ENCODE assay signal across 8 mouse cellular contexts in the genomic region with DNA sequence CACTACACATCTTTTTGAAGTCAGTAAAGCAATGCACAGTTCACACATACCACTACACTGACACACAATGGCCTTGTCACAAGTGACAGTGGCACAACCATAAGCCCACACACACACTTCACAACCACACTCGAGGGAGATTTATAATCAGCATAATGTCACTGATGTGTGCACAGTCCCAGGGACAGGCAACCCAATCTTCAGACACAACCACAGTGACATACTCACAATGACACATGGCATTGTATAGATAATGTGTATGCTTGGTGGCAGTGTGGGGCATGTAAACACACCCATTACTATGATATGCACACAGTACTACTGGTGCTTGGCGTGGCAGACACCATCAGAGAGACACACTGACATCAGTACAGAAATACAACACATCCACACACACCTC. TPM values are rescaled to one million over a fixed set of nuclear protein-coding genes. Genes with fewer than 3 reads are reported as not detected.
DNase-seq lines count a peak whose midpoint lies in the region; ATAC-seq and TF ChIP-seq lines count a peak whose summit lies in the region.

No protein-coding gene starts in this region.

- no peak overlapping the region for H3K9ac ChIP-seq in hindbrain, embryonic 14.5 days
- no peak overlapping the region for H3K9ac ChIP-seq in midbrain, embryonic 16.5 days (ENCODE audit: low read depth, low read length)

- H3K4me2 ChIP-seq in hindbrain, embryonic 14.5 days (replicated peaks): peak overlapping the region; percentile 91
- peak overlapping the region; percentile 94 for H3K4me2 ChIP-seq in midbrain, embryonic 16.5 days (ENCODE audit: low read length)

- WGBS in hindbrain, embryonic 14.5 days: 51% methylated on average over 2 of the region's 2 CpGs
- WGBS in midbrain, embryonic 16.5 days: 41% methylated on average over 2 of the region's 2 CpGs

- H3K27ac ChIP-seq in layer of hippocampus, adult 2 months: peak overlapping the region; percentile 94
- peak overlapping the region; percentile 91 for H3K27ac ChIP-seq in cortical plate, adult 2 months (ENCODE audit: insufficient read depth, low read length)
- peak overlapping the region; percentile 47; the same call in 1 of the 2 replicates for H3K27ac ChIP-seq in hindbrain, embryonic 14.5 days
- H3K27ac ChIP-seq in midbrain, embryonic 16.5 days (ENCODE audit: low read length): no peak overlapping the region; the same call in 1 of the 2 replicates

- TF ChIP-seq POLR2A in cortical plate, adult 2 months (IDR thresholded peaks at IDR 0.05; ENCODE audit: extremely low read depth, insufficient read depth, low read length): no peak

- peaks cover 7% of the 10 kb centered on the region for H3K4me1 ChIP-seq in cortical plate, adult 2 months (ENCODE audit: control insufficient read depth, insufficient read depth, low read length)
- H3K4me1 ChIP-seq in hindbrain, embryonic 14.5 days (replicated peaks; ENCODE audit: control insufficient read depth, insufficient read depth, low read length): peaks cover 22% of the 10 kb centered on the region
- peaks cover 38% of the 10 kb centered on the region for H3K4me1 ChIP-seq in midbrain, embryonic 16.5 days (ENCODE audit: control insufficient read depth, insufficient read depth, low read length)

- H3K36me3 ChIP-seq in hindbrain, embryonic 14.5 days (replicated peaks; ENCODE audit: control insufficient read depth, insufficient read depth): no peaks in the 10 kb centered on the region
- H3K36me3 ChIP-seq in midbrain, embryonic 16.5 days (ENCODE audit: control insufficient read depth, insufficient read depth, low read length): no peaks in the 10 kb centered on the region

- no peak for ATAC-seq in hindbrain, embryonic 14.5 days (ENCODE audit: low FRiP score)
- ATAC-seq in midbrain, embryonic 16.5 days: no peak

- no peaks in the 10 kb centered on the region for H3K27me3 ChIP-seq in hindbrain, embryonic 14.5 days (ENCODE audit: control insufficient read depth, insufficient read depth, low read length)
- no peaks in the 10 kb centered on the region for H3K27me3 ChIP-seq in midbrain, embryonic 16.5 days (ENCODE audit: control insufficient read depth, insufficient read depth, low read depth, low read length)

- no peak for DNase-seq in layer of hippocampus, adult 2 months (ENCODE audit: low spot score in 2 of 2)
- no peak for DNase-seq in layer of hippocampus, postnatal 25 days (ENCODE audit: extremely low spot score in 1 of 2, low spot score in 1 of 2)
- DNase-seq in hindbrain, embryonic 14.5 days (ENCODE audit: low spot score): no peak
- no peak for DNase-seq in layer of hippocampus, postnatal 36 days
- DNase-seq in spleen, adult 18-20 months: no peak
- DNase-seq in testis, postnatal 14 days (ENCODE audit: low spot score): no peak

- TF ChIP-seq CTCF in layer of hippocampus, adult 2 months (conservative IDR thresholded peaks at IDR 0.05): no peak
- TF ChIP-seq CTCF in cortical plate, adult 2 months (IDR thresholded peaks at IDR 0.05; ENCODE audit: extremely low read depth, insufficient read depth, low read length): no peak

- no peaks in the 10 kb centered on the region for H3K9me3 ChIP-seq in hindbrain, embryonic 14.5 days (ENCODE audit: control insufficient read depth, low read length)
- H3K9me3 ChIP-seq in midbrain, embryonic 16.5 days (replicated peaks; ENCODE audit: control insufficient read depth, low read length, poor library complexity, severe bottlenecking): no peaks in the 10 kb centered on the region

- H3K4me3 ChIP-seq in layer of hippocampus, adult 2 months: no peak overlapping the region
- no peak overlapping the region; the same call in 1 of the 2 replicates for H3K4me3 ChIP-seq in cortical plate, adult 2 months (ENCODE audit: insufficient read depth, low read length)
- 0 out of 2 replicates have a peak overlapping the region, but pooled peaks have one; percentile 32 for H3K4me3 ChIP-seq in hindbrain, embryonic 14.5 days (replicated peaks; ENCODE audit: low read length)
- H3K4me3 ChIP-seq in midbrain, embryonic 16.5 days (ENCODE audit: low read depth, low read length): no peak overlapping the region

RNA-seq across cellular contexts. Expression of gene Ccdc9, which starts 9.6 kb away (rescaled TPM):
- total RNA-seq in layer of hippocampus, adult 2 months (2021): 10 to 100 TPM; 79.7 to 81.0 TPM
- total RNA-seq in layer of hippocampus, postnatal 25 days (2021): 10 to 100 TPM; 59.6 to 77.3 TPM
- polyA plus RNA-seq in cortical plate, adult 2 months (2012; rRNA removed): 68.9 and 79.1 TPM in 2 replicates
- 17.0 TPM in 2 replicates for polyA plus RNA-seq in hindbrain, embryonic 14.5 days (2014; fragmentation: Nextera tagmentation; extraction: Ambion mirVana)
- 22.1 and 25.4 TPM in 2 replicates for polyA plus RNA-seq in midbrain, embryonic 16.5 days (2015; fragmentation: Nextera tagmentation; extraction: Ambion mirVana)
- total RNA-seq in layer of hippocampus, postnatal 36 days (2021): 10 to 100 TPM; 69.0 to 77.7 TPM

RNA-seq across cellular contexts. Expression of gene Bbc3, which starts 12.0 kb away (rescaled TPM):
- 10 to 100 TPM; 12.5 to 14.9 TPM for total RNA-seq in layer of hippocampus, adult 2 months (2021)
- 10 to 100 TPM; 14.0 to 20.0 TPM for total RNA-seq in layer of hippocampus, postnatal 25 days (2021)
- polyA plus RNA-seq in cortical plate, adult 2 months (2012; rRNA removed): 8.1 and 11.2 TPM in 2 replicates
- polyA plus RNA-seq in hindbrain, embryonic 14.5 days (2014; fragmentation: Nextera tagmentation; extraction: Ambion mirVana): 20.3 and 21.0 TPM in 2 replicates
- 30.0 and 31.3 TPM in 2 replicates for polyA plus RNA-seq in midbrain, embryonic 16.5 days (2015; fragmentation: Nextera tagmentation; extraction: Ambion mirVana)
- total RNA-seq in layer of hippocampus, postnatal 36 days (2021): 10 to 100 TPM; 11.3 to 13.0 TPM

RNA-seq across cellular contexts. Expression of gene Inafm1, which starts 22.7 kb away (rescaled TPM):
- 10 to 100 TPM; 32.0 to 35.5 TPM for total RNA-seq in layer of hippocampus, adult 2 months (2021)
- 10 to 100 TPM; 29.4 to 34.2 TPM for total RNA-seq in layer of hippocampus, postnatal 25 days (2021)
- 49.8 and 53.2 TPM in 2 replicates for polyA plus RNA-seq in cortical plate, adult 2 months (2012; rRNA removed)
- 51.3 and 51.6 TPM in 2 replicates for polyA plus RNA-seq in hindbrain, embryonic 14.5 days (2014; fragmentation: Nextera tagmentation; extraction: Ambion mirVana)
- 44.5 and 49.3 TPM in 2 replicates for polyA plus RNA-seq in midbrain, embryonic 16.5 days (2015; fragmentation: Nextera tagmentation; extraction: Ambion mirVana)
- 10 to 100 TPM; 31.2 to 33.0 TPM for total RNA-seq in layer of hippocampus, postnatal 36 days (2021)

RNA-seq across cellular contexts. Expression of gene C5ar1, which starts 36.8 kb away (rescaled TPM):
- total RNA-seq in layer of hippocampus, adult 2 months (2021): 1 to 10 TPM in 1 of 2 experiments, under 1 TPM in 1; 0.90 to 2.6 TPM
- total RNA-seq in layer of hippocampus, postnatal 25 days (2021): 1 to 10 TPM; 1.1 TPM
- polyA plus RNA-seq in cortical plate, adult 2 months (2012; rRNA removed): 1.5 and 2.0 TPM in 2 replicates
- 2.1 and 2.8 TPM in 2 replicates for polyA plus RNA-seq in hindbrain, embryonic 14.5 days (2014; fragmentation: Nextera tagmentation; extraction: Ambion mirVana)
- 1.2 and 1.5 TPM in 2 replicates for polyA plus RNA-seq in midbrain, embryonic 16.5 days (2015; fragmentation: Nextera tagmentation; extraction: Ambion mirVana)
- total RNA-seq in layer of hippocampus, postnatal 36 days (2021): 1 to 10 TPM in 1 of 2 experiments, under 1 TPM in 1; 0.62 to 1.9 TPM

RNA-seq across cellular contexts. Expression of gene C5ar2, which starts 52.2 kb away (rescaled TPM):
- total RNA-seq in layer of hippocampus, adult 2 months (2021): under 1 TPM; 0.39 to 0.59 TPM
- total RNA-seq in layer of hippocampus, postnatal 25 days (2021): under 1 TPM; 0.75 to 0.81 TPM
- polyA plus RNA-seq in cortical plate, adult 2 months (2012; rRNA removed): 0.48 and 0.57 TPM in 2 replicates
- polyA plus RNA-seq in hindbrain, embryonic 14.5 days (2014; fragmentation: Nextera tagmentation; extraction: Ambion mirVana): 0.13 TPM in 1 of 2 replicates, not detected in the other
- polyA plus RNA-seq in midbrain, embryonic 16.5 days (2015; fragmentation: Nextera tagmentation; extraction: Ambion mirVana): 0.06 and 0.14 TPM in 2 replicates
- under 1 TPM; 0.35 to 0.60 TPM for total RNA-seq in layer of hippocampus, postnatal 36 days (2021)
